Mouse (Mus musculus): ENCODE data around the gene Cracr2a.
A peak's percentile ranks its signal among the peaks of the same experiment; 100 is the strongest.

The Cracr2a gene

GRCm38 (mm10) chr6:127625135-127625534 lies 64.0 kb downstream of the Cracr2a start:
- DNase-seq = peak; percentile 40 to 86

- no peak for DNase-seq
These were observed 66.3 kb downstream of the Cracr2a start for GRCm38 (mm10) chr6:127627453-127627852.

- no peak for DNase-seq
These were observed 68.1 kb downstream of the Cracr2a start for GRCm38 (mm10) chr6:127629249-127629648.

- no peak for DNase-seq
These were observed 73.7 kb downstream of the Cracr2a start for GRCm38 (mm10) chr6:127634858-127635257.

GRCm38 (mm10) chr6:127635462-127636189 lies 74.5 kb downstream of the Cracr2a start:
- no peak for DNase-seq

GRCm38 (mm10) chr6:127641077-127641801 lies 80.1 kb downstream of the Cracr2a start:
- DNase-seq = no peak

- no peak for DNase-seq
These were observed 94.8 kb downstream of the Cracr2a start for GRCm38 (mm10) chr6:127655988-127656387.

- no peak for DNase-seq
These were observed 96.0 kb downstream of the Cracr2a start for GRCm38 (mm10) chr6:127657152-127657551.

- DNase-seq = no peak
These were observed 98.3 kb downstream of the Cracr2a start for GRCm38 (mm10) chr6:127659472-127659871.

GRCm38 (mm10) chr6:127659966-127660365 lies 98.8 kb downstream of the Cracr2a start:
- DNase-seq = no peak

- DNase-seq = no peak
These were observed 100.7 kb downstream of the Cracr2a start for GRCm38 (mm10) chr6:127661717-127662292.

- no peak for DNase-seq
These were observed 102.1 kb downstream of the Cracr2a start for GRCm38 (mm10) chr6:127663263-127663662.

- no peak for DNase-seq
These were observed 108.2 kb downstream of the Cracr2a start for GRCm38 (mm10) chr6:127669313-127669712.

GRCm38 (mm10) chr6:127670031-127670430 lies 108.9 kb downstream of the Cracr2a start:
- peak in 1 of 2 experiments; percentile 7 for DNase-seq

- no peak for DNase-seq
These were observed 110.9 kb downstream of the Cracr2a start for GRCm38 (mm10) chr6:127672071-127672470.

- no peak for DNase-seq
These were observed 115.7 kb downstream of the Cracr2a start for GRCm38 (mm10) chr6:127676866-127677265.

GRCm38 (mm10) chr6:127678320-127678719 lies 117.2 kb downstream of the Cracr2a start:
- no peak for DNase-seq

GRCm38 (mm10) chr6:127678998-127679397 lies 117.9 kb downstream of the Cracr2a start:
- DNase-seq = no peak

GRCm38 (mm10) chr6:127680784-127681183 lies 119.6 kb downstream of the Cracr2a start:
- no peak for DNase-seq

- DNase-seq = no peak
These were observed 122.4 kb downstream of the Cracr2a start for GRCm38 (mm10) chr6:127683561-127683960.

GRCm38 (mm10) chr6:127684981-127685380 lies 123.8 kb downstream of the Cracr2a start:
- no peak for DNase-seq

- no peak for DNase-seq
These were observed 126.2 kb downstream of the Cracr2a start for GRCm38 (mm10) chr6:127687181-127687860.

- no peak for DNase-seq
These were observed 131.2 kb downstream of the Cracr2a start for GRCm38 (mm10) chr6:127692298-127692697.
